Mouse (Mus musculus) olfactory bulb, adult 2 months (tissue): ENCODE results near the gene Celf6. TPM values are rescaled to one million over a fixed set of nuclear protein-coding genes. Genes with fewer than 3 reads are reported as not detected.

ENCODE experiments used
- H3K27ac ChIP-seq: fragments of 200-500 bp; 2 replicates; pipeline ENCODE4 v1.5.1; 2012; ENCODE audit warnings: low read depth, low read length; ENCODE audit not compliant: insufficient read depth
- H3K4me1 ChIP-seq: fragments of 200-500 bp; 2 replicates; pipeline ENCODE4 v1.6.1; 2012; ENCODE audit warnings: low read length; ENCODE audit not compliant: control insufficient read depth, insufficient read depth
- H3K4me3 ChIP-seq: fragments of 200-500 bp; 2 replicates; pipeline ENCODE4 v1.5.1; 2012; ENCODE audit warnings: mild to moderate bottlenecking, low read depth, low read length, moderate library complexity; ENCODE audit not compliant: insufficient read depth
- CTCF ChIP-seq: fragments of 200-500 bp; IDR thresholded peaks from 2 replicates; pipeline ENCODE4 v1.5.1; 2012; ENCODE audit warnings: low read depth, mild to moderate bottlenecking, low read length, moderate library complexity; ENCODE audit not compliant: insufficient read depth
- POLR2A ChIP-seq: fragments of 200-500 bp; IDR thresholded peaks from 2 replicates; pipeline ENCODE4 v1.6.1; 2012; ENCODE audit warnings: mild to moderate bottlenecking, low read depth, low read length, moderate library complexity; ENCODE audit not compliant: insufficient read depth
- WGBS: fragments of 180-500 bp; shearing (Covaris S2); methylation state at CpG from one replicate; pipeline ENCODE4 v1.1.7; 2018; 5-methylcytosine and 5-hydroxymethylcytosine counted together
- polyA plus RNA-seq: library from polyadenylated mRNA; stranded (reverse); fragments of >200 nt; gene quantifications from 2 replicates; pipeline ENCODE4 v1.2.4, GENCODE M21; 2012; ENCODE audit warnings: low replicate concordance; ENCODE audit not compliant: missing spikeins, insufficient read depth, insufficient read length

Celf6 gene
- polyA plus RNA-seq, 1 experiment: not detected

DNA sequence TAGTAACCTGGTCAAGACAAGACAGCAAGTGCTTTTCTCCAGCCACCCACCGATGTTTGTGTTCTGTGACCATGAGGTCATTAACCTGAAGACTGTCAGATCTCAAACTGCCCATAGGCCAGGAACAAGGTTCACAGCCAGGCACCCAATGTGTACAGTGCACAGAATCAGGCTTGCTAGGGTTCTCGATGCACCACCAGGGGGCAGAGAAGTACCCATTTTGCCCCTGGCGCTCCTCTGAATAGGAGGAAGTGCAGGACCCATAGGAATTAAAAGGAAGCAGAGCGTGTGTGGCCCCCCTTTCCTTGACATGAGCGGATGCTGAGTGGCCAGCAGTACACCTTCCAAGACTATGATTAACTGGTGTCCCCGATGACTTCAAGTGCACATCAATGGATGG is 10.6 kb upstream of the Celf6 start:
- H3K4me1 ChIP-seq: peaks cover 9% of the 10 kb centered on the region; the same call in 1 of the 2 replicates
- TF ChIP-seq POLR2A (no peak), CTCF (peak; percentile 61)
- no peak overlapping the region for H3K4me3 ChIP-seq
- H3K27ac ChIP-seq: no peak overlapping the region
- WGBS: 20% methylated on average over 6 of the region's 6 CpGs

DNA sequence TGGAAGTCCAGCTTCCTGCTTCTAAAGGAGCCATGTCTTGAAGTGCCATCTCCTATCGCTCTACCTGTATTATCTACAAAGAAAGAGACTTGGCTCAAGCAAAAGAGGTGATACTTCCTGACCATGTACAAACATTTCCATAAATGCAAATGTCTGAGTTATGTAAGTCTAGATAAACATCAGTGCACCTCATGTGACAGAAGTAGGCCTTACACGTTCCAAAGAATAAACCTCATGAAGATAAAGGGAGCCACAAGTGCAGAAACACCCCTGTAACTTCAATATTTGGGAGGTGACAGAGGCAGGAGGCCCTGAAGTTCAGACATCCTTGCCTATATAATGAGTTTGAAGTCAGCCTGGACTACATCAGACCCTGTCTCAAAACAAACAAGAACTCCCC is 5.9 kb upstream of the Celf6 start:
- no peaks in the 10 kb centered on the region for H3K4me1 ChIP-seq
- H3K4me3 ChIP-seq: no peak overlapping the region
- 84% methylated on average over 2 of the region's 2 CpGs for WGBS
- no peak overlapping the region for H3K27ac ChIP-seq
- no peak for TF ChIP-seq POLR2A
- no peak for TF ChIP-seq CTCF

DNA sequence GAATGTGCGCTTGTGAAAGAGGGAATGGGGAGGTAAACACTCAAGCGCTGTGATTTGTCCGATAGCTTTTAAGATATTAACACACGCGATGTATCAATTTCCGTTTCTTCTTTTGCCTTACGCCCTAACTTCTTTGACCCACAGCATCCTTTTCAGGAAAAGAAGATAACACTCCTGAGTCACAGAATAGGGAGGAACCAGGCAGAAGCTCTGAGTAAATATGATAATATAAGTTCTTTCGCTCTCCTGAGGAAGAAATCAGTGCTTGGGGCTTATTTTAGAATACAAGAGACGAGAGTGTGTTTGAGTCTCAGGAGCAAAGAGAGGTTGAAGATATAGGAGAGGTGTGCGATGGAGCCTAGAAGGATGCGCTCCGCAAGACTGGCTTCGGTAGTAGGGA is 316 bp upstream of the Celf6 start:
- Histone ChIP-seq H3K4me1 (peaks cover 10% of the 10 kb centered on the region), H3K27ac (no peak overlapping the region; the same call in 1 of the 2 replicates), H3K4me3 (peak overlapping the region; percentile 60)
- 6% methylated on average over 13 of the region's 13 CpGs for WGBS
- TF ChIP-seq CTCF: no peak
- TF ChIP-seq POLR2A: no peak

DNA sequence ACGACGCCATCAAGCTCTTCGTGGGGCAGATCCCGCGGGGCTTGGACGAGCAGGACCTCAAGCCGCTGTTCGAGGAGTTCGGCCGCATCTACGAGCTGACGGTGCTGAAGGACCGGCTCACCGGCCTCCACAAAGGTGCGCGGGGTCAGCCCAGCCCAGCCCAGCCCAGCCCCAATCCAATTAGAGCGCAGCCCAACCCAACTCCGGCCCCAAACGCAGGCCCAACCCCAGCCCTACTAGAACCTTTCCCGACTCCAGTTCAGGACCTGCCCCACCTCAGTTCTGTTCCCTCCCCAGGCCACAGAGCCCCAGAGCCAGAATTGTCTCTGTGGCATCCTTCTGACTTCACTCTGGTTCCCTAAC is 769 bp downstream of the Celf6 start:
- peak overlapping the region; percentile 60 for H3K4me3 ChIP-seq
- no peak overlapping the region for H3K27ac ChIP-seq
- H3K4me1 ChIP-seq: peaks cover 10% of the 10 kb centered on the region
- under 1% methylated on average over 20 of the region's 20 CpGs for WGBS
- TF ChIP-seq CTCF: no peak
- TF ChIP-seq POLR2A: no peak

DNA sequence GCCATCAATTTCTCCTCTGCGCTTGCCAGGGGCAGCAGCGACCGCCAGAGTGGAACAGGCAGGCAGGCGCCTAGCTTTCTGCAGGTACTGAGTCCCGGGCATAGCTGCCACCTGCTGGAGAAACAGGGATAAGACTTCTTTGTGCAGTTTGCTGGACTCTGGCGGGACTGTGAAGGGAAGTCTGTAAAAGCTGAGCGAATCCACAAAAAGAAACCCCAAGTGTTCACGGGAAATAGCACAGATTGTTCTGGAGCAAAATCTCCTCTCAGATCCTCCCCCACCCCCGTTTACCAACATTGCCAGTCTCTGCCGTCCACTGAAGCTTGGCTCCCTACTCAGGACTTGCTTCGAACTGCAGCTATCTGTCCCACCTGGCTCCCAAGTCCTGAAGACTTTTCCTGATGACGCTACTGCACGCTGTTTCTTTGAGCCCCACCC is 7.2 kb downstream of the Celf6 start:
- no peak for TF ChIP-seq POLR2A
- peak; percentile 68 for TF ChIP-seq CTCF
- 5% methylated on average over 13 of the region's 13 CpGs for WGBS

DNA sequence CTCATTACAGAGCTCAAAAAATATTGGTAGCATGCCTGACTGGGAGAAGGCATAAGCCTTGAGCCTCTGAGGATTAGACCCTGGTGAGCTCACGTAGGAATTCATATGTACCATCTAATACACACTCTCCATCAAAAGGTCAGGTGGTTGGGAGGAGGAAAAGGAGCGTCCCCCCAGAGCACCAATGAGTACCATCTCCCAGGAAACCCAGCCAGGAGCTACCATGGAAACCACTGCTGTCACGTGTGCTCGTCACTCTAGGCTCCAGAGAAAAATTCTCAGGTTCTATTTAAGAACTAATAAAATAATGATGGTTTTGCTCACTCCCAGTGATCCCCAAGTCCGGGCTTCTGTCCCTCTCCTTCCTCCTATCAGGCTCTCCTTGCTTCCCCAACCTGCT is 10.5 kb downstream of the Celf6 start:
- no peak overlapping the region for H3K4me3 ChIP-seq
- 28% methylated on average over 5 of the region's 5 CpGs for WGBS
- TF ChIP-seq POLR2A (no peak), CTCF (no peak)
- H3K27ac ChIP-seq: peak overlapping the region; percentile 87
- peaks cover 26% of the 10 kb centered on the region for H3K4me1 ChIP-seq

More for the DNA sequence above, 7.2 kb downstream of the Celf6 start:
- Histone ChIP-seq H3K4me1 (peaks cover 13% of the 10 kb centered on the region), H3K4me3 (no peak overlapping the region), H3K27ac (no peak overlapping the region)

DNA sequence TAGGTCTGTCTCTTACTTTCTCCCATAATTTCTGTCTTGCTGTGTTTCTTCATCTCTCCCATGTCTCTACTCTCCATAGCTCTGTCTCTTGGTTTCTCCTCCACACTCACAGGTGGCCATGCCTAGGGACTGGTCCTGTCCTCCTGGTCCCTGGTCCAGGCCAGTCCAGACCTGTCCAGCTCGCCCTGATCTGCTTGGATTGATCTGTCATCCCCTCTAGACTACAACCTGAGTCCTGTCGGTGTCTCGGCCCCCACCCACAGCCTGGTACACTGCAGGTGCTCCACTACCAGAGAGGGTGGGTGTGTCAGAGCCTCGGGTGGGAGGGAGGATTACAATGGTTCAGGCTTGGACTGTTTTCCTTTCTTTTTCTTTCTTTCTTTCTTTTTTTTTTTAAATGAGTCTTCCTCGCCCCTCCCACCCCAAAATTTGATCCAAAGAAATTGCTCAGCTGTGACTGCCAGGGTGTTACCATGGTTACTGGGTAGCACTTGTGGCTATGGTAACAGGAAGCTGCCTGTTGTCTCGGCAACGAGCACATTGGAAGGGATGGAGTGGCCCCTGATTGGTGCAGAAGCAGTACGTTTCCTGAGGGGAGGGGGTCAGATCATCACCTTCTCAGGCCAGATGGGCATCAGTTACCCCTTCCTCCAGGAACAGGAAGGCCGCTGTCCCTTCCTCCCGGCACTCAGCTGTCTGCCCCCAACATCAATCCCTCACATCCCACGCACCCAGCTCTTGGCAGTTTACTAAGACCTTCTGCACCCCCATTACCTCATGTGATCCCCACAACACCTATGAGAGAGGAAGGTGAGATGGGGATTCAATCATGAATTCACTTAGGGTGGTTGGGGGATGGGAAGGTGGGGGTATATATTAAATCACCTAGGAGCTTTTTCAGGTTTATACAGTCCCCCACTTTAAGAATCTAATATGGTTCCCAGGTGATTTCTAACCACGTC is 11.3 kb downstream of the Celf6 start:
- H3K27ac ChIP-seq: peak overlapping the region; percentile 99
- peaks cover 26% of the 10 kb centered on the region for H3K4me1 ChIP-seq
- peak overlapping the region; percentile 34 for H3K4me3 ChIP-seq
- TF ChIP-seq POLR2A (no peak), CTCF (no peak)
- 12% methylated on average over 12 of the region's 12 CpGs for WGBS

DNA sequence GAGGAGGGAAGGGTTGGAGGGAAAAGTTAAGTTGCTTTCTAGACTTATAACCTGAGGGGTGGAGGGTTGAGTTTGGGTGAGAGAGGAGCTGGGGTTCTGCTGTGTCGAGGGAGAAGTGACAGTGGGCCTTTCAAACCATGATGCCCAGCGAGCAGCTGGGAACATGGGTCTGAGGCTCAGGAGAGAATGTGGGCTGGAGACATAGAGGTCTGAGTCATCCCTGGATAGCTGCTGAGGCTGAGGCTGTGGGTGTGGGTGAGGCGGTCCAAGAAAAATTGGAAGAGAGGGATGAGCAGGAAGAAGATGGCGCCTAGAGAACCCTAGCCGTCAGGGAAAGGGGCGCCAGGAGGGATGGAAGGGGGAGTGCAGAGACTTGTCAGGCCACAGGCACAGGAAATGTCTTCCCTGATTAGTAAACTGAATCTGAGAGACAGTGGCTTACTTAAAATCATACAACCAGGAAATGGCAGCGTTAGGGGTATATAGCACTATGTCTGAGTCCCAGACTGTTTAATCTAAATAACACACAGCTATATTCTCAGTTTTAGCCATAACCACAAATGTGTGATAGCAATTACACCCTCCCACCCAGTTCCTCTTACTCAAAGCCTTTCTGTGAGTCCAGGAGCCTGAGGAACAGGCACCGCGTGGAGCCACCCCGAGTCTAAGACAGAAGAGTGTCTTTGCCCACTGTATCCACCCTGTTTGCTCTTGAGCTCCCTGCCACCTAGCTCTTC is 12.2 kb downstream of the Celf6 start:
- Histone ChIP-seq H3K4me3 (peak overlapping the region; percentile 8; the same call in 1 of the 2 replicates), H3K4me1 (peaks cover 26% of the 10 kb centered on the region), H3K27ac (peak overlapping the region; percentile 99)
- no peak for TF ChIP-seq CTCF
- TF ChIP-seq POLR2A: no peak
- 45% methylated on average over 10 of the region's 10 CpGs for WGBS

DNA sequence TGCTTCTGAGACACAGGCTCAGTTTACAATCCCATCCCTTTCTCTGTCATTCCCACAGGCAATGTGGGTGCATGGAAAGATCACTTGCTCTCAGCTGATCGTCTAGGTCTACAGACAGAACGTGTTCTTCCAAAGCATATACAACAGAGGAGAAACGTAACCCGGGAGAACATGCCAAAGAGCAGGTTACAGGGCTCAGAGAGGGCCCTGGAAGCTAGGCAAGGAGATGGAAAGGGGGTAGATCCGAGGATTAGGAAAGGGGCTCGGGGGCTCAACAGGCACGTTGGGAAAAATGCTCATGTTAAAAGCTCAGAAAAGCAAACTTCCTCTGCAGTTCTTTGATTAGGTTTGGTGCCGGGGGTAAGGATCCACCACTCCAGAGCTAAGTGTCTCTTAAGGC is 23.9 kb downstream of the Celf6 start:
- WGBS: 76% methylated on average over 8 of the region's 8 CpGs
- H3K27ac ChIP-seq: no peak overlapping the region
- no peak for TF ChIP-seq CTCF
- H3K4me1 ChIP-seq: no peaks in the 10 kb centered on the region
- H3K4me3 ChIP-seq: no peak overlapping the region
